Mouse (Mus musculus): ENCODE results near the gene F2rl2. TPM values are rescaled to one million over a fixed set of nuclear protein-coding genes. Genes with fewer than 3 reads are reported as not detected.

The F2rl2 gene
- total and polyA plus RNA-seq, 3 experiments = 0.04 TPM; not detected in 2

- TF ChIP-seq TBP (IDR thresholded peaks at IDR 0.05; ENCODE audit: low read depth, low read length) = no peak
Measured at GRCm38 (mm10) chr13:95653696-95654095, 43.0 kb upstream of the F2rl2 start (continued).

- no peak for TF ChIP-seq NRF1 (IDR thresholded peaks at IDR 0.05; ENCODE audit: insufficient read depth, low read depth, low read length, poor library complexity, severe bottlenecking)
- no peak for TF ChIP-seq ZC3H11A (IDR thresholded peaks at IDR 0.05; ENCODE audit: low read depth, low read length)
- no peak for TF ChIP-seq GATA1 (IDR thresholded peaks at IDR 0.05; ENCODE audit: low read depth, low read length)
- no peak for TF ChIP-seq ETS1 (IDR thresholded peaks at IDR 0.05; ENCODE audit: low read depth, low read length)
- no peak for TF ChIP-seq JUND (IDR thresholded peaks at IDR 0.05; ENCODE audit: low read depth, low read length)
- TF ChIP-seq KAT2A (conservative IDR thresholded peaks at IDR 0.05; ENCODE audit: low read depth, low read length) = no peak
- TF ChIP-seq CHD2 (IDR thresholded peaks at IDR 0.05; ENCODE audit: low read length) = no peak
- no peak for TF ChIP-seq MEF2A (IDR thresholded peaks at IDR 0.05; ENCODE audit: extremely low read depth, insufficient replicate concordance, low read depth, low read length, poor library complexity, severe bottlenecking)
- Histone ChIP-seq H3K36me3 (ENCODE audit: control insufficient read depth in 1 of 2, insufficient read depth in 2 of 2, low read length in 2 of 2) (peaks cover 0 to 40% of the 10 kb centered on the region in 2 experiments; a peak in 2 of 4 replicates), H3K4me3 (ENCODE audit: control insufficient read depth in 1 of 2, insufficient read depth in 1 of 2, low read depth in 2 of 2, low read length in 2 of 2) (no peak overlapping the region), H3K9me3 (replicated peaks; ENCODE audit: insufficient read depth, low read length) (no peaks in the 10 kb centered on the region), H3K27me3 (ENCODE audit: control insufficient read depth in 1 of 2, insufficient read depth in 2 of 2, low read length in 2 of 2) (no peaks in the 10 kb centered on the region), H3K79me2 (ENCODE audit: control insufficient read depth, insufficient read depth, low read length, poor library complexity) (no peaks in the 10 kb centered on the region), H3K27ac (ENCODE audit: control insufficient read depth, low read depth, low read length) (no peak overlapping the region; the same call in 1 of the 2 replicates), H3K9ac (ENCODE audit: control insufficient read depth, low read depth, low read length, poor library complexity, severe bottlenecking) (no peak overlapping the region), H3K4me1 (ENCODE audit: control insufficient read depth in 1 of 2, insufficient read depth in 2 of 2, low read length in 2 of 2) (peaks cover 9 to 55% of the 10 kb centered on the region in 2 experiments)
- DNase-seq (ENCODE audit: low read depth, low spot score) = no peak
Measured at GRCm38 (mm10) chr13:95655284-95655683, 41.4 kb upstream of the F2rl2 start.

GRCm38 (mm10) chr13:95657171-95657570, 39.5 kb upstream of the F2rl2 start:
- H3K4me3 ChIP-seq (ENCODE audit: control insufficient read depth in 1 of 2, insufficient read depth in 1 of 2, low read depth in 2 of 2, low read length in 2 of 2) = peak overlapping the region in 1 of 2 experiments; percentile 4; a peak in 1 of 4 replicates
- peaks cover 0 to 40% of the 10 kb centered on the region in 2 experiments; a peak in 2 of 4 replicates for H3K36me3 ChIP-seq (ENCODE audit: control insufficient read depth in 1 of 2, insufficient read depth in 2 of 2, low read length in 2 of 2)
- DNase-seq (ENCODE audit: low read depth, low spot score) = peak; percentile 93
- no peak for TF ChIP-seq USF2 (IDR thresholded peaks at IDR 0.05; ENCODE audit: borderline replicate concordance in 1 of 2, insufficient read depth in 1 of 2, low read depth in 1 of 2, low read length in 2 of 2)
- 0 out of 2 replicates have a peak, but pooled peaks have one; percentile 15 for TF ChIP-seq MEF2A (IDR thresholded peaks at IDR 0.05; ENCODE audit: extremely low read depth, insufficient replicate concordance, low read depth, low read length, poor library complexity, severe bottlenecking)
- peak; percentile 94 for TF ChIP-seq ETS1 (IDR thresholded peaks at IDR 0.05; ENCODE audit: low read depth, low read length)
- peak; percentile 60 for TF ChIP-seq CHD2 (IDR thresholded peaks at IDR 0.05; ENCODE audit: low read length)
- TF ChIP-seq HCFC1 (IDR thresholded peaks at IDR 0.05; ENCODE audit: low read depth, low read length) = peak; percentile 37; the same call in 1 of the 2 replicates
- TF ChIP-seq KAT2A (conservative IDR thresholded peaks at IDR 0.05; ENCODE audit: low read depth, low read length) = no peak
- TF ChIP-seq MXI1 (IDR thresholded peaks at IDR 0.05; ENCODE audit: low read depth, low read length) = no peak
- no peak for TF ChIP-seq ZKSCAN1 (IDR thresholded peaks at IDR 0.05; ENCODE audit: low read depth, low read length)
- TF ChIP-seq TBP (IDR thresholded peaks at IDR 0.05; ENCODE audit: low read depth, low read length) = peak; percentile 36; the same call in 1 of the 2 replicates
- no peak for TF ChIP-seq CTCF (IDR thresholded peaks at IDR 0.05 in 2 of 3, conservative IDR thresholded peaks at IDR 0.05 in 1 of 3; ENCODE audit: control insufficient read depth in 1 of 3, insufficient read depth in 1 of 3, low read depth in 2 of 3, low read length in 3 of 3, poor library complexity in 1 of 3, severe bottlenecking in 1 of 3)
- no peak for TF ChIP-seq SMC3 (IDR thresholded peaks at IDR 0.05; ENCODE audit: low read depth, low read length)
- peak; percentile 98 for TF ChIP-seq RCOR1 (IDR thresholded peaks at IDR 0.05; ENCODE audit: low read depth, low read length)
- TF ChIP-seq ZC3H11A (IDR thresholded peaks at IDR 0.05; ENCODE audit: low read depth, low read length) = no peak
- no peak for TF ChIP-seq POLR2A (IDR thresholded peaks at IDR 0.05; ENCODE audit: control insufficient read depth in 1 of 2, insufficient read depth in 1 of 2, low read depth in 1 of 2, low read length in 2 of 2, poor library complexity in 1 of 2)
- TF ChIP-seq MAZ (IDR thresholded peaks at IDR 0.05; ENCODE audit: low read depth, low read length) = peak; percentile 90
- TF ChIP-seq MAX (IDR thresholded peaks at IDR 0.05; ENCODE audit: low read length) = no peak
- TF ChIP-seq EP300 (IDR thresholded peaks at IDR 0.05; ENCODE audit: low read depth in 1 of 2, low read length in 2 of 2) = peak; percentile 94 to 97
- no peak for TF ChIP-seq POLR2AphosphoS2 (IDR thresholded peaks at IDR 0.05; ENCODE audit: low read length)
- TF ChIP-seq SIN3A (IDR thresholded peaks at IDR 0.05; ENCODE audit: low read length) = peak; percentile 88
- peak; percentile 49; the same call in 1 of the 2 replicates for TF ChIP-seq USF1 (IDR thresholded peaks at IDR 0.05; ENCODE audit: low read depth, low read length)
- TF ChIP-seq ZNF384 (IDR thresholded peaks at IDR 0.05; ENCODE audit: low read depth, low read length) = no peak; the same call in 1 of the 2 replicates
- no peak for TF ChIP-seq CHD1 (IDR thresholded peaks at IDR 0.05; ENCODE audit: low read depth, low read length)
- peak; percentile 93 for TF ChIP-seq TCF12 (IDR thresholded peaks at IDR 0.05; ENCODE audit: low read depth, low read length)
- no peak; the same call in 1 of the 2 replicates for TF ChIP-seq MYC (IDR thresholded peaks at IDR 0.05; ENCODE audit: low read depth, low read length)
- peak; percentile 72 for TF ChIP-seq MYB (IDR thresholded peaks at IDR 0.05; ENCODE audit: low read depth, low read length)

More at GRCm38 (mm10) chr13:95657171-95657570, 39.5 kb upstream of the F2rl2 start:
- Histone ChIP-seq H3K4me1 (ENCODE audit: control insufficient read depth in 1 of 2, insufficient read depth in 2 of 2, low read length in 2 of 2) (peaks cover 9 to 47% of the 10 kb centered on the region in 2 experiments), H3K27me3 (ENCODE audit: control insufficient read depth in 1 of 2, insufficient read depth in 2 of 2, low read length in 2 of 2) (no peaks in the 10 kb centered on the region), H3K9me3 (replicated peaks; ENCODE audit: insufficient read depth, low read length) (no peaks in the 10 kb centered on the region), H3K27ac (ENCODE audit: control insufficient read depth, low read depth, low read length) (peak overlapping the region; percentile 77), H3K9ac (ENCODE audit: control insufficient read depth, low read depth, low read length, poor library complexity, severe bottlenecking) (no peak overlapping the region; the same call in 1 of the 2 replicates), H3K79me2 (ENCODE audit: control insufficient read depth, insufficient read depth, low read length, poor library complexity) (no peaks in the 10 kb centered on the region)
